Mouse (Mus musculus) embryonic facial prominence, embryonic 11.5 days (tissue): ENCODE data around the gene Rp9. TPM values are rescaled to one million over a fixed set of nuclear protein-coding genes. Genes with fewer than 3 reads are reported as not detected.

ENCODE experiments used
- ATAC-seq: fragments of 200-750 bp; cut with Nextera tagmentation; replicated peaks from 2 replicates; pipeline ENCODE4 v1.8.0; 2017; ENCODE audit warnings: low read depth; ENCODE audit not compliant: insufficient number of reproducible peaks, low FRiP score, low TSS enrichment
- DNase-seq: peaks from one replicate; pipeline ENCODE4 v3.0.0-alpha.2; 2015; ENCODE audit warnings: low spot score
- H3K27ac ChIP-seq: fragments of 300-500 bp; sonication (generic); replicated peaks from 2 replicates; pipeline ENCODE4 v1.5.1; 2014; ENCODE audit warnings: mild to moderate bottlenecking, low read depth, low read length, control low read depth
- H3K27me3 ChIP-seq: fragments of 300-500 bp; sonication (generic); 2 replicates; pipeline ENCODE4 v1.6.1; 2014; ENCODE audit warnings: mild to moderate bottlenecking, low read length, moderate library complexity, mixed read lengths; ENCODE audit not compliant: control insufficient read depth, insufficient read depth
- H3K36me3 ChIP-seq: fragments of 300-500 bp; sonication (generic); replicated peaks from 2 replicates; pipeline ENCODE4 v1.6.1; 2014; ENCODE audit warnings: low read depth, mild to moderate bottlenecking, low read length, moderate library complexity, mixed read lengths; ENCODE audit not compliant: control insufficient read depth, insufficient read depth
- H3K4me1 ChIP-seq: fragments of 300-500 bp; sonication (generic); 2 replicates; pipeline ENCODE4 v1.6.1; 2014; ENCODE audit warnings: low read length, mixed read lengths; ENCODE audit not compliant: control insufficient read depth, insufficient read depth
- H3K4me2 ChIP-seq: fragments of 300-500 bp; sonication (generic); 2 replicates; pipeline ENCODE4 v1.6.1; 2014; ENCODE audit warnings: low read depth, mild to moderate bottlenecking, control low read depth, low read length, moderate library complexity
- H3K4me3 ChIP-seq: fragments of 300-500 bp; sonication (generic); 2 replicates; pipeline ENCODE4 v1.5.1; 2014; ENCODE audit warnings: low read depth, low read length, control low read depth
- H3K9ac ChIP-seq: fragments of 300-500 bp; sonication (generic); replicated peaks from 2 replicates; pipeline ENCODE4 v1.6.1; 2014; ENCODE audit warnings: mild to moderate bottlenecking, control low read depth, low read length
- H3K9me3 ChIP-seq: fragments of 300-500 bp; sonication (generic); replicated peaks from 2 replicates; pipeline ENCODE4 v1.6.1; 2016; ENCODE audit warnings: mild to moderate bottlenecking, low read length, inconsistent platforms, mixed read lengths; ENCODE audit not compliant: control insufficient read depth
- WGBS: fragments of 180-500 bp; shearing (Covaris S2); extraction: QIAGEN DNeasy Blood & Tissue Kit; methylation state at CpG from one replicate; pipeline ENCODE4 v1.1.7; 2014; 5-methylcytosine and 5-hydroxymethylcytosine counted together
- polyA plus RNA-seq: library from polyadenylated mRNA; unstranded; fragments of >200 nt; fragmentation: Nextera tagmentation; extraction: Ambion mirVana; gene quantifications from 2 replicates; pipeline ENCODE4 v1.2.1, GENCODE M21; 2014

Rp9 gene
- polyA plus RNA-seq, 1 experiment from 2014 or later = 56.1 TPM

GRCm38 (mm10) chr9:22468899-22469259, 664 bp downstream of the Rp9 start:
- no peak for DNase-seq
- Histone ChIP-seq H3K4me2 (no peak overlapping the region), H3K27ac (no peak overlapping the region), H3K36me3 (no peaks in the 10 kb centered on the region; the same call in 1 of the 2 replicates), H3K9me3 (no peaks in the 10 kb centered on the region), H3K4me1 (no peaks in the 10 kb centered on the region), H3K4me3 (no peak overlapping the region), H3K9ac (no peak overlapping the region), H3K27me3 (no peaks in the 10 kb centered on the region)
- ATAC-seq = no peak
- 81% methylated on average over 8 of the region's 8 CpGs for WGBS

DNA sequence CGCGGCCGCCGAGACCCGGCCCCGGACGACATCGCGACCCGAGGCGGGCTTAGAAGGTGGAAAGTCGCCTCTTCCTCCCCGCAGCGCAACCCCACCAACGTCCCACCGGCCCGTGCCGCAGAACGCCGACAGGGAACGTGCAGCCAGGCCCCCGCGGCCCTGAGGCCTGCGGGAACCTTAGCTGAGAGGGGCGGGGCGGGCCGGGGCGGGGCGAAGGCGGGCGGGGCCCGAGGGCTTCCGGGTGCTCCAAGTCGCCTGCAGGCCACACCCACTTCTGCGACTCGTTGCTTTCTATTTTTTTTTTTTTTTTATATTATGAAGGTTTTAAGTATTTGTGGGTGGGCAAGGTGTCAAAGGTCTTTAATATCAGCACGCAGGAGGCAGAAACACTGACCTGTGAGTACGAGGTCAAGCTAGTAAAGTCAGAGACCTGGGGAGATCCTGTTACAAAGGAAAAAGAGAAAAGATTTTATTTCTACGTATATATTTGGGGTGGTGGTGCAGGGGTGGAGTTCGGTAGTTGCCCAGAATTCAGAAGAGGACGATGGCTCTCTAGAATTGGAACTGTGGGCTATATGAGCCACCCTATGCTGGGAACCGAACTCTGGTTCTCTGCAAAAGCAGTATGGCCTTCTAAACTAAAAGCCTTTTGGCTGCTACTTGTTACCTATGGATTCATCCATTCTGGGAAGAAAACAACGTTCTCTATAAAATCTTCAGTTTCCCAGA, 1.2 kb downstream of the Rp9 start:
- H3K9ac ChIP-seq = peak overlapping the region; percentile 88
- peak; percentile 88 for ATAC-seq
- H3K4me2 ChIP-seq = peak overlapping the region; percentile 68
- H3K27me3 ChIP-seq = no peaks in the 10 kb centered on the region
- peak overlapping the region; percentile 73 for H3K4me3 ChIP-seq
- 4% methylated on average over 40 of the region's 43 CpGs for WGBS
- peak overlapping the region; percentile 72 for H3K27ac ChIP-seq
- peak; percentile 83 for DNase-seq
- H3K36me3 ChIP-seq = no peaks in the 10 kb centered on the region; the same call in 1 of the 2 replicates
- no peaks in the 10 kb centered on the region for H3K4me1 ChIP-seq
- H3K9me3 ChIP-seq = no peaks in the 10 kb centered on the region

- ATAC-seq (peak; percentile 68), DNase-seq (peak; percentile 33)
- WGBS = 1% methylated on average over 73 of the region's 73 CpGs
- H3K9ac ChIP-seq = peak overlapping the region; percentile 88
- peak overlapping the region; percentile 72 for H3K27ac ChIP-seq
- H3K4me2 ChIP-seq = peak overlapping the region; percentile 68
- H3K36me3 ChIP-seq = no peaks in the 10 kb centered on the region; the same call in 1 of the 2 replicates
- peak overlapping the region; percentile 73 for H3K4me3 ChIP-seq
- no peaks in the 10 kb centered on the region for H3K4me1 ChIP-seq
- no peaks in the 10 kb centered on the region for H3K27me3 ChIP-seq
- H3K9me3 ChIP-seq = no peaks in the 10 kb centered on the region
These were observed 2.0 kb downstream of the Rp9 start for GRCm38 (mm10) chr9:22467371-22468169.

GRCm38 (mm10) chr9:22466212-22466611, 3.3 kb downstream of the Rp9 start:
- Histone ChIP-seq H3K27me3 (no peaks in the 10 kb centered on the region), H3K9ac (no peak overlapping the region), H3K4me2 (no peak overlapping the region), H3K36me3 (no peaks in the 10 kb centered on the region; the same call in 1 of the 2 replicates), H3K4me1 (no peaks in the 10 kb centered on the region), H3K4me3 (no peak overlapping the region), H3K27ac (no peak overlapping the region), H3K9me3 (no peaks in the 10 kb centered on the region)
- 95% methylated on average over 5 of the region's 5 CpGs for WGBS
- ATAC-seq (no peak), DNase-seq (no peak)

GRCm38 (mm10) chr9:22461946-22462345, 7.6 kb downstream of the Rp9 start:
- no peak for DNase-seq

DNA sequence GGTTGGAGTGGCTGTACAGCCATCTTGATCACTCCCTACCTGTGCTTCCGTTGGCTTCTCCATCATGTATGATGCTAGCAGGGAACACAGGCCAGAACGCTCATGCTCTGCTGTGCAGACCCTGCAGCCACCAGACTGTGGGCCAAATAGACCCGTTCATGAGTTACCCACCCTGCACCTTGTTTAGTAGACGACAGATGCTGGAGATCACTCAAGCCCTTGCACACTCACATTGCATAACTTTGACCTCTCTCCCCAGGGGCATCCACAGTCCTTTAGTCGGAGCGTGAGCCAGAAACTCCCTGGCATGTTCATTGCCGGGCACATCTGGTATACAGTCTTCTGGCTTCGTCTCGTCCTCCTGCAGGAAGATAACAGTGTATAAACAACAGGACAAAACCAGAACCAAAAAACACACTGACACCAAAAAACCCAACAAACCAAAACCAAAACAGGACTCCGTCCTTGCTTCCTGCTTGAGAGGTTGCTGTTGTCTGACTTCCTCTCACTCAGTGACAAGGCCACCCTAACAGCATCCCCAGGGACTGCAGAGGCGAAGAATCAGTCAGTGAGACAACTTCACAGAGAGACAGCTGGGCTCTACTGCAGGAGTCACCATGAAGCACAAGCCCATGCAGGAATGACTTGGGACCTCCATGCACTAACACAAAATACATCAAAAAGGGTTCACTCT, 12.3 kb downstream of the Rp9 start:
- ATAC-seq = no peak
- H3K4me3 ChIP-seq = no peak overlapping the region
- 88% methylated on average over 11 of the region's 11 CpGs for whole genome bisulfite sequencing

More at GRCm38 (mm10) chr9:22461946-22462345, 7.6 kb downstream of the Rp9 start:
- no peaks in the 10 kb centered on the region for H3K4me1 ChIP-seq
- H3K36me3 ChIP-seq = peaks cover 2% of the 10 kb centered on the region
- no peak overlapping the region for H3K9ac ChIP-seq
- no peak overlapping the region for H3K4me3 ChIP-seq
- H3K27me3 ChIP-seq = no peaks in the 10 kb centered on the region
- ATAC-seq = no peak
- H3K9me3 ChIP-seq = no peaks in the 10 kb centered on the region
- no peak overlapping the region for H3K4me2 ChIP-seq
- no peak overlapping the region for H3K27ac ChIP-seq
- WGBS = 91% methylated on average over 3 of the region's 3 CpGs

GRCm38 (mm10) chr9:22455041-22455440, 14.5 kb downstream of the Rp9 start:
- Histone ChIP-seq H3K4me1 (no peaks in the 10 kb centered on the region), H3K27me3 (no peaks in the 10 kb centered on the region), H3K36me3 (peaks cover 2% of the 10 kb centered on the region; the same call in 1 of the 2 replicates), H3K9me3 (no peaks in the 10 kb centered on the region), H3K9ac (no peak overlapping the region), H3K4me2 (no peak overlapping the region), H3K4me3 (no peak overlapping the region), H3K27ac (no peak overlapping the region)
- no peak for ATAC-seq
- DNase-seq = no peak

More for the DNA sequence above, 12.3 kb downstream of the Rp9 start:
- Histone ChIP-seq H3K9me3 (no peaks in the 10 kb centered on the region), H3K4me1 (no peaks in the 10 kb centered on the region), H3K4me2 (no peak overlapping the region), H3K36me3 (peaks cover 2% of the 10 kb centered on the region), H3K27me3 (no peaks in the 10 kb centered on the region), H3K27ac (no peak overlapping the region), H3K9ac (no peak overlapping the region)
- DNase-seq = no peak
